Mouse (Mus musculus) left cerebral cortex, postnatal 4 days (tissue): ENCODE results near the gene Slc43a3. TPM values are rescaled to one million over a fixed set of nuclear protein-coding genes. Genes with fewer than 3 reads are reported as not detected.
A peak's percentile ranks its signal among the peaks of the same experiment; 100 is the strongest.
"Not testable (repeated sequence)": the region's sequence is repeated elsewhere in the genome, so short reads cannot be mapped to it uniquely, and the experiment has no call there.

Experiments used
- DNase-seq: peaks from one replicate; pipeline ENCODE4 v3.0.0-alpha.2; 2022
- intact Hi-C: fragments of 180-260 bp; cut with DNase I; formaldehyde crosslinking; loops from one replicate; pipeline ENCODE4 v1.15.1; 2025
- total RNA-seq, 2 experiments: library from RNA; stranded (reverse); gene quantifications; 2 replicates each; pipeline ENCODE4 v1.2.3; 2021

Gene Slc43a3
- 1 to 10 TPM; 3.4 to 5.6 TPM for total RNA-seq

- peak; percentile 57 for DNase-seq
- intact Hi-C loops, result no loop called here
Observed at GRCm38 (mm10) chr2:84936474-84937429, at the start of gene Slc43a3. Gene Slc43a3 (plus strand): TSS chr2:84936579.

- peak; percentile 62 for DNase-seq
- intact Hi-C loops, result loop anchor here (5.0 kb wide), 1 partner anchor 55 kb away; no protein-coding TSS in a partner anchor
Observed at GRCm38 (mm10) chr2:84886821-84887281, 49.5 kb upstream of the Slc43a3 start.

- intact Hi-C loops, result loop anchor here (5.0 kb wide), 1 partner anchor 55 kb away; no protein-coding TSS in a partner anchor
- DNase-seq, result peak; percentile 53
Observed at GRCm38 (mm10) chr2:84887411-84888271, 48.7 kb upstream of the Slc43a3 start.

GRCm38 (mm10) chr2:84888657-84889315 is 47.6 kb upstream of the Slc43a3 start:
- peak; percentile 82 for DNase-seq
- intact Hi-C loops, result loop anchor here (5.0 kb wide), 1 partner anchor 56 kb away; no protein-coding TSS in a partner anchor

GRCm38 (mm10) chr2:84889316-84890044 is 46.9 kb upstream of the Slc43a3 start:
- no peak for DNase-seq
- intact Hi-C loops, result loop anchor here (5.0 kb wide), 1 partner anchor 57 kb away; no protein-coding TSS in a partner anchor

GRCm38 (mm10) chr2:84890045-84890340 is 46.4 kb upstream of the Slc43a3 start:
- intact Hi-C loops, result no loop called here
- DNase-seq, result peak; percentile 85

GRCm38 (mm10) chr2:84893359-84893758 is 43.0 kb upstream of the Slc43a3 start:
- DNase-seq, result no peak
- intact Hi-C loops, result no loop called here

- DNase-seq, result no peak
- intact Hi-C loops, result no loop called here
Observed at GRCm38 (mm10) chr2:84895495-84896198, 40.7 kb upstream of the Slc43a3 start.

GRCm38 (mm10) chr2:84896686-84897085 is 39.7 kb upstream of the Slc43a3 start:
- DNase-seq, intact Hi-C loops: not testable (repeated sequence)

- DNase-seq, result no peak
- intact Hi-C loops, result no loop called here
Observed at GRCm38 (mm10) chr2:84912722-84913121, 23.7 kb upstream of the Slc43a3 start.

- intact Hi-C loops, result no loop called here
- DNase-seq, result no peak
Observed at GRCm38 (mm10) chr2:84913881-84914280, 22.5 kb upstream of the Slc43a3 start.

- DNase-seq, result no peak
- intact Hi-C loops, result no loop called here
Observed at GRCm38 (mm10) chr2:84915330-84915729, 21.0 kb upstream of the Slc43a3 start.

GRCm38 (mm10) chr2:84916548-84917320 is 19.6 kb upstream of the Slc43a3 start:
- intact Hi-C loops, result no loop called here
- no peak for DNase-seq

GRCm38 (mm10) chr2:84918188-84918587 is 18.2 kb upstream of the Slc43a3 start:
- intact Hi-C loops, result no loop called here
- no peak for DNase-seq

- no peak for DNase-seq
- intact Hi-C loops, result no loop called here
Observed at GRCm38 (mm10) chr2:84919601-84920108, 16.7 kb upstream of the Slc43a3 start.

- intact Hi-C loops, result no loop called here
- no peak for DNase-seq
Observed at GRCm38 (mm10) chr2:84930186-84930585, 6.2 kb upstream of the Slc43a3 start.

GRCm38 (mm10) chr2:84933992-84934648 is 2.3 kb upstream of the Slc43a3 start:
- intact Hi-C loops, result no loop called here
- no peak for DNase-seq

- intact Hi-C loops, result no loop called here
Observed at GRCm38 (mm10) chr2:84934649-84935007, 1.8 kb upstream of the Slc43a3 start.

More at GRCm38 (mm10) chr2:84934649-84935007, 1.8 kb upstream of the Slc43a3 start:
- DNase-seq, result no peak
